Mouse (Mus musculus): Measurements from ENCODE around the gene Zfp821.
"Not testable (repeated sequence)": the region's sequence is repeated elsewhere in the genome, so short reads cannot be mapped to it uniquely, and the experiment has no call there.

The Zfp821 gene

GRCm38 (mm10) chr8:109714961-109715360 lies 9.6 kb downstream of the Zfp821 start:
- no peak for DNase-seq

- DNase-seq: no peak
Observed at GRCm38 (mm10) chr8:109725106-109725505, 19.8 kb downstream of the Zfp821 start.

DNA sequence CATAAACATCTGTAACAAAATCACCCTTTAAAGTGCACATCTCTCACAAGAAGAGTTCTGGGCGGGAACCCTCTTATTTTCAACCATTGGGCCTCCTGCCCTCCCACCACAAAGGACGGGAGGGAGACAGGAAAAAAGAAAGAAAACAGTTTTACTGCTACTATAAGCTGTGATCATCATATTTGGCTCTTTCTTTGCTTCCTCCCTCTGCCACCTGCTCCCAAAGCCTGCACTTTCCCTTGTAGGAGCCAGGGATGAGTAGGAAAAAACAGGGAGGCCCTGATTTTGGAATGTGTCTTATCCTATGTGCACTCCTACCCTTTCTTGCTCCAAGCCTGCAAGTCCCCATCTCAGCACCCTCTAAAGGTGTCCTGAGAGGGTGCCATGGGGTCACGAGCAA lies 25.7 kb downstream of the Zfp821 start:
- no peak for DNase-seq

- no peak for DNase-seq
Observed at GRCm38 (mm10) chr8:109734018-109734417, 28.7 kb downstream of the Zfp821 start.

DNA sequence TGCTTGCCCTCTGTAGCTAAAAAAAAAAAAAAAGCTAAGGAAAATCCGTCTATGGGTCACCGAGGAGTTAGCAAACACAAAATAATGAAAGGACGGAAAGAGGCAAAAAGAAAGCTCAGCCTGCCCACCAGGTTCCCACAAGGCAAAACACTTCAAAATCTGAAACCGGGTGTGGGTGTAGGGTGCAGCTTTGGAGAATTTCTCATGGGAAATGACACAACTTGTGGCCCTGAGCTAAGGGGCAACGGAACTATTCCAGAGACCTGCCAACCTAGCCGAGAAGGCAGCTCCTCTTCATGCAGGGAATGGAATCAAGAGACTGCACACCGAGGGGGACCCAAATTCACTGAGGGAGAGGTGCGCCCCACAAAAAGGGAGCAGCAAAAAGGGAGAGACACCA lies 31.5 kb downstream of the Zfp821 start:
- DNase-seq: no peak

GRCm38 (mm10) chr8:109737237-109738048 lies 32.1 kb downstream of the Zfp821 start, which contains the start of gene Atxn1l:
TSS of gene Atxn1l (minus strand) at chr8:109737739.
- peak; percentile 82 for DNase-seq

DNA sequence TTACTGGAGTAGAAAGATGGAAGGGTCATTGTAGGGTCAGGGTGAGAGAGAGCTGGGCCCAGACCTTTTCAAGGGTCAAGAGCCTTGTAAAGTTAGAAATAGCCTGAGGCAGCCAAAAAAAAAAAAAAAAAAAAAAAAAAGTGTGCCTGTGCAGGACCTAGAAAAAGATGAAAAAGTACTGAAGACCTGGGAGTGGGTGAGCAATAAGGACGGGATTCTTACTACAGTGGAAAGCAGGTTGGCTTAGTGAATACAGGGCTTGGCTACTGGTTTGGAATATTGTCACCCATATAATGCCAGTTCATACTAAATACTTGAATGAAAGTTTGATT lies 32.7 kb downstream of the Zfp821 start:
- no peak for DNase-seq

- no peak for DNase-seq
Observed at GRCm38 (mm10) chr8:109747468-109748199, 42.3 kb downstream of the Zfp821 start.

- no peak for DNase-seq
Observed at GRCm38 (mm10) chr8:109750274-109750673, 44.9 kb downstream of the Zfp821 start.

DNA sequence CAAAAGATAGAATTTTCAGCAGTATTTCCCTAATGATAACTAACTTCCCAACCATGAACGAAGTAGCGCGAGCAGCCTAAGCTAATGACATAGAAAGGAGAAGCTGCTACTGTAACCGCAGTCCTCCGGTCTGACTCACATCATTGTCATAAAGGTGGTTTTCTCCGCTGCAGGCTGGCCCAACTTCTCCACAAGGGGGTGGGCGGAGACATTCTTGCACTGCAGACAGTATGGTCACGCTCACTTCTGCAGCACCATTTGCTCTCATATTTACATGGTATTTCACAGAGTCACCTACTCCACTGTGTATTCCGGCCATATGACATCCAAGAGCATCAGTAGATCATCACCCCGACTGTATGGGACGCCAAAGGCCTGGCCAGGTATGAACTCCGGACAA lies 45.4 kb downstream of the Zfp821 start:
- DNase-seq: no peak

GRCm38 (mm10) chr8:109751731-109752485 lies 46.6 kb downstream of the Zfp821 start:
- no peak for DNase-seq

DNA sequence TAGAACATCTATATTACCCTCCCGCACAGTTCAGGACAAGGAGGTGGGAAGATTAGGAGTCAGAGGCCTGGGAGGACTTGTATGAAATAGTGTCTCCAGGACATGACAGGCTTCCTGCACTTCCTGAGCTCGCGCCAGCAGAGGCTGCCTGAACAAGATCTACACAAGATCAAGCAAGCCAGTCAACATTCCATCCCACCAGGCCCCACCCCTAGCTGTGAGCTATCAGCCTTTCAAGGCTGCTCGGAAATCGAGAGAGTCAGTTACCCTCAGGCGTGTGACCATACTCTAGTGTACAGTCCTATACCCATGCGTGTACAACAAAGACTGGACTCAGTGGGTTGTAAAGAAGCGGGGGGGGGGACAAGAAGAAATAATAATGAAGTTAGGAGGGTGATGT lies 49.4 kb downstream of the Zfp821 start:
- DNase-seq: no peak

- not testable (repeated sequence) for DNase-seq
Observed at GRCm38 (mm10) chr8:109755554-109755953, 50.2 kb downstream of the Zfp821 start.

- no peak for DNase-seq
Observed at GRCm38 (mm10) chr8:109756849-109757248, 51.5 kb downstream of the Zfp821 start.

DNA sequence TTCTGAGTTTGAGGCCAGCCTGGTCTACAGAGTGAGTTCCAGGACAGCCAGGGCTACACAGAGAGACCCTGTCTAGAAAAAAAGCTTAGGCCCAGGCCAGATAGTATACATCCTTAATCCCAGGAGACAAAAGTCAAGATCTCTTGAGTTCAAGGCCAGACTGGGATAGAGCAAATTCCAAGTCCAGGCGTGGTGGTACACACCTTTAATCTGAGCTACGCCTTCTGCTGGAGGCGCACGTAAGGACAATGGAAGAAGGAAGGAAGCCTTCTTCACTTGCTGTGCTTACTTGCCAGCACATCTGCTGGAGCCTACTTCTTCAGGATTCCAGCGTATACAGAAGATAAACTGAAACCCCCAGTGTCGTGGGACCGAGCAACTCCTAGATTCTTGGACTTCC lies 54.1 kb downstream of the Zfp821 start:
- DNase-seq: no peak

DNA sequence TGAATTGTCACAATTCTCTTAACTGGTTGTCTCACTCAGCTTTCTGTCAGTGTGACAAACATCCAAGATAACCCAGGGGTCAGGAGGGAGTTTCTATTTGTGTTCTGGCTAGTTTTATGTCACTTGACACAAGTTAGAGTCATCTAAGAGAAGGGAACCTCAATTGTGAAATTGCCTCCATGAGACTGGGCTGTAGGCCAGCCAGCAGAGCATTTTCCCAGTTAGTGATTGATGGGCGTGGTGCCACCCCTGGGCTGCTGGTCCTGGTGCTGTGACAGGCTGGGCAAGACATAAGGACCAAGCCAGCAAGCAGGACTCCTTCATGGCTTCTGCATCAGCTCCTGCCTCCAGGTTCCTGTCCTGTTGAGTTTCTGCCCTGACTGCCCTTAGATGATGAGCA lies 54.9 kb downstream of the Zfp821 start:
- no peak for DNase-seq

GRCm38 (mm10) chr8:109764031-109764430 lies 58.7 kb downstream of the Zfp821 start:
- no peak for DNase-seq

DNA sequence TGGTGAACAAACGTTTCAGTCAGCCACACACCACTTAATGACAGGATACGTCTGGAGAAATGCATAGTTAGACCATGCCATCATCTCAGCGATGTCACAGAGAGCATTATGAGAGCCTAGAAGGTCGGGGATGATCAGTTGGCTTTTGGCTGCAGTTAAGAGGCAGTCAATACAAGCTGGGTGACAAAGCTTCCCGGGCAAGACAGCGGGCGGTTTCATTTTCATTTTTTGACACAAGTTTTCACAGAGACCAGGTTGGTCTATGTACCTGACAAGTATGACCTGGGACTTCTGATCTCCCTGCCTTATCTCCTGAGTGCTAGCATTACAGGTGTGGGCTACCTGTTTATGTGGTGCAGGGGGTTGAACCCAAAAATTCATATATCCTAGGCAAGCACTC lies 60.7 kb downstream of the Zfp821 start:
- no peak for DNase-seq

DNA sequence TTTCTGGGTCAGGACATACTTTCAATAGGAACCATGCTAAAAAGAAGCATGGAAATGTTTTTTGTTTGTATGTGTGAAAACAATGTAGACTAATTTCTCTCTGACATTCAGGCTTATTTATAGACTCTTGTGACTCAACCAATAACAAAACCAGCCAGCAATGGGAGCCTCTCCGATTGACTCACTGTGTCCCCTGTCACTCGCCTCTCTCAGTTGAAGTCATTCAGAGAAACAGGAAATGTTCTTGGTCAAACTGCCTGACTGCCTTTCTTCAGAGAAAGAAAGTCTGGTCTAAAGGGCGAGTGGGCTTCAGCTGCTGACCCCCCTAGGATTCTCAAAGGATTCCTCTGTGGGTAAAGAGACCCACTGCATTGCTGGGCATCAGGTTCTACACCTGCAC lies 67.8 kb downstream of the Zfp821 start:
- no peak for DNase-seq

All from cerebellum, adult 9-11 months (tissue).